Mouse (Mus musculus): ENCODE results near the gene Tff2. TPM values are rescaled to one million over a fixed set of nuclear protein-coding genes. Genes with fewer than 3 reads are reported as not detected.

The Tff2 gene
- total and polyA plus RNA-seq, 3 experiments: not detected

DNA sequence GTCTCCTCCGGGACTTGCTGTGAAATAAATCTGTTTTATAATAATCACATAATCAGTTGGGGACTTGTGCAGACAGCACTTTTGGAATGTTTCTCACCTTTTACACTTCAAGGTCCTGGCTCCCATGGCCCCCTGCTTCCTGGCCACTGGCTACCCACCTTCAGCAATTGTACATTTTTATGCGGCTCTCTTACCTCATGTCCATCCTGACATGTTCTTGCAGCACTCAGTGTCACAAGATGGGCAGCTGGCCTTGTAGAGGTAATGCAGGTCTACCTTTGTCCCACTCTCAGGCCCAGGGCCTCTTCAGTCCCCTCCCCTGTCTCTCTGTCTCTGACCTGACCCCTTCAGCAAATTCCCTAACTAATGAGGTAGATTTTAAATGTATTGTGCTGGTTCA, 47.2 kb downstream of the Tff2 start:
- Histone ChIP-seq H3K9me3 (replicated peaks; ENCODE audit: insufficient read depth, low read length) (no peaks in the 10 kb centered on the region), H3K36me3 (ENCODE audit: control insufficient read depth in 1 of 2, insufficient read depth in 2 of 2, low read length in 2 of 2) (peaks cover 0 to 4% of the 10 kb centered on the region in 2 experiments; a peak in 2 of 4 replicates), H3K79me2 (ENCODE audit: control insufficient read depth, insufficient read depth, low read length, poor library complexity) (no peaks in the 10 kb centered on the region), H3K27me3 (ENCODE audit: control insufficient read depth in 1 of 2, insufficient read depth in 2 of 2, low read length in 2 of 2) (no peaks in the 10 kb centered on the region), H3K4me1 (ENCODE audit: control insufficient read depth in 1 of 2, insufficient read depth in 2 of 2, low read length in 2 of 2) (peaks cover 3 to 7% of the 10 kb centered on the region in 2 experiments), H3K9ac (ENCODE audit: control insufficient read depth, low read depth, low read length, poor library complexity, severe bottlenecking) (no peak overlapping the region), H3K4me3 (ENCODE audit: control insufficient read depth in 1 of 2, insufficient read depth in 1 of 2, low read depth in 2 of 2, low read length in 2 of 2) (no peak overlapping the region), H3K27ac (ENCODE audit: control insufficient read depth, low read depth, low read length) (no peak overlapping the region)
- TF ChIP-seq ELF1 (IDR thresholded peaks at IDR 0.05; ENCODE audit: low read depth, low read length) (no peak), RAD21 (IDR thresholded peaks at IDR 0.05; ENCODE audit: low read depth, low read length) (no peak), SMC3 (IDR thresholded peaks at IDR 0.05; ENCODE audit: low read depth, low read length) (no peak), RCOR1 (IDR thresholded peaks at IDR 0.05; ENCODE audit: low read depth, low read length) (no peak), KAT2A (conservative IDR thresholded peaks at IDR 0.05; ENCODE audit: low read depth, low read length) (no peak), MXI1 (IDR thresholded peaks at IDR 0.05; ENCODE audit: low read depth, low read length) (no peak), ZKSCAN1 (IDR thresholded peaks at IDR 0.05; ENCODE audit: low read depth, low read length) (no peak), ETS1 (IDR thresholded peaks at IDR 0.05; ENCODE audit: low read depth, low read length) (no peak), TBP (IDR thresholded peaks at IDR 0.05; ENCODE audit: low read depth, low read length) (no peak), MAFK (IDR thresholded peaks at IDR 0.05; ENCODE audit: borderline replicate concordance, low read depth, low read length) (no peak), GABPA (IDR thresholded peaks at IDR 0.05; ENCODE audit: low read depth, low read length) (no peak), MAZ (IDR thresholded peaks at IDR 0.05; ENCODE audit: low read depth, low read length) (no peak), TAL1 (IDR thresholded peaks at IDR 0.05; ENCODE audit: low read length) (no peak), GATA1 (IDR thresholded peaks at IDR 0.05; ENCODE audit: low read depth, low read length) (no peak), CHD1 (IDR thresholded peaks at IDR 0.05; ENCODE audit: low read depth, low read length) (no peak), POLR2AphosphoS2 (IDR thresholded peaks at IDR 0.05; ENCODE audit: low read length) (no peak), CTCF (IDR thresholded peaks at IDR 0.05 in 2 of 3, conservative IDR thresholded peaks at IDR 0.05 in 1 of 3; ENCODE audit: control insufficient read depth in 1 of 3, insufficient read depth in 1 of 3, low read depth in 2 of 3, low read length in 3 of 3, poor library complexity in 1 of 3, severe bottlenecking in 1 of 3) (no peak), POLR2AphosphoS5 (IDR thresholded peaks at IDR 0.05; ENCODE audit: borderline replicate concordance, low read depth, low read length) (no peak), E2F4 (IDR thresholded peaks at IDR 0.05; ENCODE audit: borderline replicate concordance, low read depth, low read length) (no peak)
- DNase-seq (ENCODE audit: low read depth, low spot score): no peak

DNA sequence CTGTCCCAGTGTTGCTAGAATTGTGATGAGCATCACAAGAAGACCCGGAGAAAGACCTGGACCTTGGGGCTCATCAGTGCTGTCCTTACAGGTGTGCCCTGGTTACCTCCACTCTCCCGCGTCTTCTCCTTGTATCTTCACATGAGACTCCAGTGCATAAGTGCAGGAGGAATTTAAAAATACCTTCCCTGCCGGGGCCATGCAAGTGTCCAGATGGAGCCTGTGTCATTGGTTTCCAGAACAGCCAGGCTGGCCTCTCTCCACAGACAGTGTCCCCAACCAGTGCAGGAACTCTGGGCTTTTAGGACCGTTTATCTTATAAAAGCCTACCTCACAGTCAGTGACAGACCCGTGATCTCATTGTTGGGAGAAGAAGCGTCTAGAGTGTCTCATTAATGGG, 48.5 kb downstream of the Tff2 start:
- no peaks in the 10 kb centered on the region; the same call in 1 of the 2 replicates for H3K79me2 ChIP-seq (ENCODE audit: control insufficient read depth, insufficient read depth, low read length, poor library complexity)
- no peak overlapping the region for H3K27ac ChIP-seq (ENCODE audit: control insufficient read depth, low read depth, low read length)
- H3K4me1 ChIP-seq (ENCODE audit: control insufficient read depth in 1 of 2, insufficient read depth in 2 of 2, low read length in 2 of 2): peaks cover 13 to 17% of the 10 kb centered on the region in 2 experiments
- TF ChIP-seq ZMIZ1 (IDR thresholded peaks at IDR 0.05; ENCODE audit: low read depth, low read length) (no peak), HCFC1 (IDR thresholded peaks at IDR 0.05; ENCODE audit: low read depth, low read length) (no peak), GABPA (IDR thresholded peaks at IDR 0.05; ENCODE audit: low read depth, low read length) (no peak), GATA1 (IDR thresholded peaks at IDR 0.05; ENCODE audit: low read depth, low read length) (no peak), USF1 (IDR thresholded peaks at IDR 0.05; ENCODE audit: low read depth, low read length) (no peak), POLR2A (IDR thresholded peaks at IDR 0.05; ENCODE audit: control insufficient read depth in 1 of 2, insufficient read depth in 1 of 2, low read depth in 1 of 2, low read length in 2 of 2, poor library complexity in 1 of 2) (no peak), RCOR1 (IDR thresholded peaks at IDR 0.05; ENCODE audit: low read depth, low read length) (no peak), POLR2AphosphoS2 (IDR thresholded peaks at IDR 0.05; ENCODE audit: low read length) (no peak), MAZ (IDR thresholded peaks at IDR 0.05; ENCODE audit: low read depth, low read length) (no peak), JUND (IDR thresholded peaks at IDR 0.05; ENCODE audit: low read depth, low read length) (no peak), KAT2A (conservative IDR thresholded peaks at IDR 0.05; ENCODE audit: low read depth, low read length) (no peak), ZNF384 (IDR thresholded peaks at IDR 0.05; ENCODE audit: low read depth, low read length) (no peak), CHD1 (IDR thresholded peaks at IDR 0.05; ENCODE audit: low read depth, low read length) (no peak)
- no peaks in the 10 kb centered on the region for H3K27me3 ChIP-seq (ENCODE audit: control insufficient read depth in 1 of 2, insufficient read depth in 2 of 2, low read length in 2 of 2)
- H3K9me3 ChIP-seq (replicated peaks; ENCODE audit: insufficient read depth, low read length): no peaks in the 10 kb centered on the region
- peaks cover 0 to 14% of the 10 kb centered on the region in 2 experiments; a peak in 2 of 4 replicates for H3K36me3 ChIP-seq (ENCODE audit: control insufficient read depth in 1 of 2, insufficient read depth in 2 of 2, low read length in 2 of 2)
- no peak overlapping the region for H3K4me3 ChIP-seq (ENCODE audit: control insufficient read depth in 1 of 2, insufficient read depth in 1 of 2, low read depth in 2 of 2, low read length in 2 of 2)
- no peak overlapping the region for H3K9ac ChIP-seq (ENCODE audit: control insufficient read depth, low read depth, low read length, poor library complexity, severe bottlenecking)
- no peak for DNase-seq (ENCODE audit: low read depth, low spot score)
